Mouse (Mus musculus) lung, adult 10 weeks (tissue): Measurements from ENCODE around the gene Olfr683. TPM values are rescaled to one million over a fixed set of nuclear protein-coding genes. Genes with fewer than 3 reads are reported as not detected.

ENCODE experiments used
- polyA plus RNA-seq: library from polyadenylated mRNA; stranded (reverse); fragments of 350-450 nt; fragmentation: Illumina TruSeq; extraction: RNeasy Lipid Tissue Mini Kit (QIAGEN cat#74804); gene quantifications from one replicate; pipeline ENCODE4 v1.2.3, GENCODE M21; 2014; ENCODE audit warnings: low read depth, low replicate concordance; ENCODE audit not compliant: insufficient read depth

Gene Olfr683
- not detected for polyA plus RNA-seq

GRCm38 (mm10) chr7:105146912-105147311 lies at the start of gene Olfr683:
Olfr683 (minus strand) TSS chr7:105147012.

GRCm38 (mm10) chr7:105185912-105186311 lies 39.1 kb upstream of the Olfr683 start, which contains the start of gene Olfr685:
Olfr685 (minus strand) TSS chr7:105186012.

GRCm38 (mm10) chr7:105163553-105163952 lies 16.7 kb upstream of the Olfr683 start, which contains the start of gene Olfr684:
Olfr684 (minus strand) TSS chr7:105163653.

GRCm38 (mm10) chr7:105116536-105116935 lies 30.3 kb downstream of the Olfr683 start, which contains the start of gene Olfr681:
Olfr681 (plus strand) TSS chr7:105116836.

GRCm38 (mm10) chr7:105092717-105093116 lies 54.1 kb downstream of the Olfr683 start, which contains the start of gene Olfr680-ps1:
Olfr680-ps1 (minus strand) TSS chr7:105092817.

Other genes starting within 250 kb of the Olfr683 start
- not detected for gene Olfr667, start 225.5 kb downstream of the Olfr683 start, polyA plus RNA-seq
- gene Olfr668, start 219.0 kb downstream of the Olfr683 start, polyA plus RNA-seq = not detected
- not detected for gene Olfr669, start 212.8 kb downstream of the Olfr683 start, polyA plus RNA-seq
- gene Olfr670, start 184.4 kb downstream of the Olfr683 start, polyA plus RNA-seq = not detected
- not detected for gene Olfr671, start 167.9 kb downstream of the Olfr683 start, polyA plus RNA-seq
- gene Olfr672, start 145.0 kb downstream of the Olfr683 start, polyA plus RNA-seq = not detected
- not detected for gene Olfr675, start 118.6 kb downstream of the Olfr683 start, polyA plus RNA-seq
- not detected for gene Olfr676, start 114.3 kb downstream of the Olfr683 start, polyA plus RNA-seq
- not detected for gene Olfr677, start 95.6 kb downstream of the Olfr683 start, polyA plus RNA-seq
- not detected for gene Olfr678, start 82.5 kb downstream of the Olfr683 start, polyA plus RNA-seq
- not detected for gene Olfr679, start 65.8 kb downstream of the Olfr683 start, polyA plus RNA-seq
- not detected for gene Olfr680-ps1, start 54.2 kb downstream of the Olfr683 start, polyA plus RNA-seq
- not detected for gene Olfr681, start 30.2 kb downstream of the Olfr683 start, polyA plus RNA-seq
- gene Olfr684, start 16.6 kb upstream of the Olfr683 start, polyA plus RNA-seq = not detected
- gene Olfr685, start 39.0 kb upstream of the Olfr683 start, polyA plus RNA-seq = not detected
- not detected for gene Olfr686, start 60.5 kb upstream of the Olfr683 start, polyA plus RNA-seq
- gene Olfr688, start 141.1 kb upstream of the Olfr683 start, polyA plus RNA-seq = not detected
- gene Olfr689, start 164.2 kb upstream of the Olfr683 start, polyA plus RNA-seq = not detected
- gene Olfr690, start 187.1 kb upstream of the Olfr683 start, polyA plus RNA-seq = not detected
- gene Olfr691, start 195.3 kb upstream of the Olfr683 start, polyA plus RNA-seq = not detected
- gene Olfr692, start 221.2 kb upstream of the Olfr683 start, polyA plus RNA-seq = not detected
- gene Gm5901, start 228.0 kb upstream of the Olfr683 start, polyA plus RNA-seq = not detected